Mouse (Mus musculus) layer of hippocampus, adult 9-10 months (tissue): ENCODE measurements around the gene Dut.
"Not testable (repeated sequence)": the region's sequence is repeated elsewhere in the genome, so short reads cannot be mapped to it uniquely, and the experiment has no call there.

Experiments used
- DNase-seq: peaks from one replicate; pipeline ENCODE4 v3.0.0; 2022; ENCODE audit warnings: low spot score

The Dut gene

GRCm38 (mm10) chr2:125255886-125256285, 8.9 kb downstream of the Dut start:
- no peak for DNase-seq

- no peak for DNase-seq
Measured at GRCm38 (mm10) chr2:125259230-125260120, 12.5 kb downstream of the Dut start.

- DNase-seq, result no peak
Measured at GRCm38 (mm10) chr2:125260326-125260725, 13.3 kb downstream of the Dut start.

- DNase-seq, result no peak
Measured at GRCm38 (mm10) chr2:125263056-125263455, 16.1 kb downstream of the Dut start.

- no peak for DNase-seq
Measured at GRCm38 (mm10) chr2:125263753-125264152, 16.8 kb downstream of the Dut start.

- no peak for DNase-seq
Measured at GRCm38 (mm10) chr2:125268876-125269275, 21.9 kb downstream of the Dut start.

- DNase-seq, result no peak
Measured at GRCm38 (mm10) chr2:125275617-125276016, 28.6 kb downstream of the Dut start.

GRCm38 (mm10) chr2:125276692-125277091, 29.7 kb downstream of the Dut start:
- no peak for DNase-seq

GRCm38 (mm10) chr2:125278474-125278873, 31.5 kb downstream of the Dut start:
- DNase-seq, result no peak

GRCm38 (mm10) chr2:125279995-125280394, 33.0 kb downstream of the Dut start:
- DNase-seq, result not testable (repeated sequence)

GRCm38 (mm10) chr2:125282334-125283206, 35.6 kb downstream of the Dut start:
- no peak for DNase-seq

- DNase-seq, result no peak
Measured at GRCm38 (mm10) chr2:125285777-125286176, 38.8 kb downstream of the Dut start.

- DNase-seq, result no peak
Measured at GRCm38 (mm10) chr2:125290197-125290965, 43.4 kb downstream of the Dut start.

- DNase-seq, result no peak
Measured at GRCm38 (mm10) chr2:125291101-125291500, 44.1 kb downstream of the Dut start.

- no peak for DNase-seq
Measured at GRCm38 (mm10) chr2:125292616-125293015, 45.6 kb downstream of the Dut start.

GRCm38 (mm10) chr2:125293969-125294491, 47.0 kb downstream of the Dut start:
- DNase-seq, result no peak

GRCm38 (mm10) chr2:125295526-125295925, 48.5 kb downstream of the Dut start:
- DNase-seq, result no peak

- DNase-seq, result no peak
Measured at GRCm38 (mm10) chr2:125298841-125299240, 51.9 kb downstream of the Dut start.

GRCm38 (mm10) chr2:125301877-125302624, 55.1 kb downstream of the Dut start:
- no peak for DNase-seq

GRCm38 (mm10) chr2:125302625-125302924, 55.6 kb downstream of the Dut start:
- DNase-seq, result no peak

- DNase-seq, result no peak
Measured at GRCm38 (mm10) chr2:125303764-125304384, 56.9 kb downstream of the Dut start.
